Mouse (Mus musculus) heart, embryonic 10.5 days (tissue): ENCODE data around the gene Thpo. TPM values are rescaled to one million over a fixed set of nuclear protein-coding genes. Genes with fewer than 3 reads are reported as not detected.

Experiments used
- polyA plus RNA-seq: library from polyadenylated mRNA; unstranded; fragments of >200 nt; fragmentation: Nextera tagmentation; extraction: Ambion mirVana; gene quantifications from 2 replicates; pipeline ENCODE4 v1.2.1, GENCODE M21; 2016

Thpo gene
- polyA plus RNA-seq, 1 experiment from 2014 or later = 1.1 TPM

Other genes with a start within 250 kb of the Thpo start
- gene Eif2b5, start 235.7 kb downstream of the Thpo start, polyA plus RNA-seq = 107 and 125 TPM in 2 replicates
- gene Dvl3, start 217.5 kb downstream of the Thpo start, polyA plus RNA-seq = 24.0 and 28.6 TPM in 2 replicates
- gene Ap2m1, start 199.0 kb downstream of the Thpo start, polyA plus RNA-seq = 529 and 565 TPM in 2 replicates
- gene Abcf3, start 185.9 kb downstream of the Thpo start, polyA plus RNA-seq = 49.9 and 51.7 TPM in 2 replicates
- 0.21 and 0.57 TPM in 2 replicates for gene Vwa5b2, start 145.0 kb downstream of the Thpo start, polyA plus RNA-seq
- gene Eef1akmt4, start 122.9 kb downstream of the Thpo start, polyA plus RNA-seq = 29.9 and 39.5 TPM in 2 replicates
- not detected in 2 replicates for gene Gm49333, start 122.9 kb downstream of the Thpo start, polyA plus RNA-seq
- gene Alg3, start 122.8 kb downstream of the Thpo start, polyA plus RNA-seq = 44.3 and 50.7 TPM in 2 replicates
- gene Camk2n2, start 113.2 kb downstream of the Thpo start, polyA plus RNA-seq = 0.54 and 0.83 TPM in 2 replicates
- gene Ece2, start 104.7 kb downstream of the Thpo start, polyA plus RNA-seq = 0.95 and 1.4 TPM in 2 replicates
- 385 and 393 TPM in 2 replicates for gene Psmd2, start 82.9 kb downstream of the Thpo start, polyA plus RNA-seq
- 188 and 226 TPM in 2 replicates for gene Eif4g1, start 66.2 kb downstream of the Thpo start, polyA plus RNA-seq
- gene Fam131a, start 41.3 kb downstream of the Thpo start, polyA plus RNA-seq = 2.5 TPM in 2 replicates
- 68.8 and 103 TPM in 2 replicates for gene Polr2h, start 16.8 kb downstream of the Thpo start, polyA plus RNA-seq
- 4.7 and 10.3 TPM in 2 replicates for gene Clcn2, start 16.8 kb downstream of the Thpo start, polyA plus RNA-seq
- 0.27 and 0.87 TPM in 2 replicates for gene Chrd, start 1.4 kb downstream of the Thpo start, polyA plus RNA-seq